ENCODE assay signal across 7 mouse cellular contexts in genomic region chr16:90187453-90187852, GRCm38 (mm10). TPM values are rescaled to one million over a fixed set of nuclear protein-coding genes. Genes with fewer than 3 reads are reported as not detected.
DNase-seq lines count a peak whose midpoint lies in the region; ATAC-seq and TF ChIP-seq lines count a peak whose summit lies in the region.

No protein-coding gene starts in this region.

- WGBS in embryonic facial prominence, embryonic 10.5 days, result 27% methylated on average over 13 of the region's 13 CpGs
- WGBS in intestine, postnatal 0 days, result 12% methylated on average over 13 of the region's 13 CpGs
- 16% methylated on average over 13 of the region's 13 CpGs for WGBS in lung, embryonic 14.5 days

- no peaks in the 10 kb centered on the region for H3K9me3 ChIP-seq in G1E (replicated peaks)
- no peaks in the 10 kb centered on the region for H3K9me3 ChIP-seq in embryonic facial prominence, embryonic 10.5 days
- H3K9me3 ChIP-seq in intestine, postnatal 0 days (ENCODE audit: control insufficient read depth), result no peaks in the 10 kb centered on the region
- no peaks in the 10 kb centered on the region for H3K9me3 ChIP-seq in lung, embryonic 14.5 days (ENCODE audit: low read depth, low read length)

- no peak overlapping the region; the same call in 1 of the 2 replicates for H3K4me2 ChIP-seq in intestine, postnatal 0 days (replicated peaks; ENCODE audit: low read depth)
- H3K4me2 ChIP-seq in lung, embryonic 14.5 days, result 0 out of 2 replicates have a peak overlapping the region, but pooled peaks have one; percentile 1

- ATAC-seq in G1E (ENCODE audit: extremely low read depth, insufficient number of reproducible peaks, low FRiP score, poor library complexity, severe bottlenecking), result peak; percentile 68
- ATAC-seq in intestine, postnatal 0 days, result peak; percentile 42; the same call in 1 of the 2 replicates
- peak; percentile 54; the same call in 1 of the 2 replicates for ATAC-seq in lung, embryonic 14.5 days (ENCODE audit: insufficient read depth)

- no peak overlapping the region for H3K9ac ChIP-seq in intestine, postnatal 0 days (ENCODE audit: low read depth, low read length)
- no peak overlapping the region for H3K9ac ChIP-seq in lung, embryonic 14.5 days

- peaks cover 7% of the 10 kb centered on the region; the same call in 1 of the 2 replicates for H3K27me3 ChIP-seq in G1E (ENCODE audit: insufficient read depth, low read length)
- H3K27me3 ChIP-seq in embryonic facial prominence, embryonic 10.5 days (replicated peaks; ENCODE audit: low read depth, poor library complexity, severe bottlenecking), result no peaks in the 10 kb centered on the region; the same call in 1 of the 2 replicates
- no peaks in the 10 kb centered on the region for H3K27me3 ChIP-seq in intestine, postnatal 0 days (replicated peaks; ENCODE audit: control insufficient read depth, insufficient read depth, low read length)
- no peaks in the 10 kb centered on the region for H3K27me3 ChIP-seq in lung, embryonic 14.5 days (ENCODE audit: insufficient read depth, low read length)

- no peaks in the 10 kb centered on the region for H3K36me3 ChIP-seq in G1E (replicated peaks)
- H3K36me3 ChIP-seq in embryonic facial prominence, embryonic 10.5 days (replicated peaks), result no peaks in the 10 kb centered on the region
- H3K36me3 ChIP-seq in intestine, postnatal 0 days (ENCODE audit: control insufficient read depth, insufficient read depth), result no peaks in the 10 kb centered on the region
- no peaks in the 10 kb centered on the region for H3K36me3 ChIP-seq in lung, embryonic 14.5 days (ENCODE audit: insufficient read depth)

- DNase-seq in A20 (ENCODE audit: low read depth, low spot score), result peak; percentile 22
- DNase-seq in G1E (ENCODE audit: low spot score), result no peak
- peak; percentile 54 for DNase-seq in embryonic facial prominence, embryonic 10.5 days (ENCODE audit: low spot score)
- peak; percentile 74 for DNase-seq in lung, embryonic 14.5 days
- DNase-seq in spleen, postnatal 14 days (ENCODE audit: low spot score in 2 of 2), result no peak
- DNase-seq in natural killer cell, adult 2 months (ENCODE audit: low spot score in 2 of 2), result no peak

- no peak for TF ChIP-seq CTCF in G1E (IDR thresholded peaks at IDR 0.05; ENCODE audit: low read depth, low read length)
- TF ChIP-seq CTCF in intestine, postnatal 0 days (IDR thresholded peaks at IDR 0.05; ENCODE audit: low read depth), result peak; percentile 79
- peak; percentile 57 for TF ChIP-seq CTCF in lung, embryonic 14.5 days (IDR thresholded peaks at IDR 0.05; ENCODE audit: low read depth)

- H3K27ac ChIP-seq in embryonic facial prominence, embryonic 10.5 days (replicated peaks), result no peak overlapping the region
- H3K27ac ChIP-seq in intestine, postnatal 0 days (ENCODE audit: low read depth, low read length), result no peak overlapping the region
- no peak overlapping the region for H3K27ac ChIP-seq in lung, embryonic 14.5 days (ENCODE audit: low read depth)

- peaks cover 3% of the 10 kb centered on the region; the same call in 1 of the 2 replicates for H3K4me1 ChIP-seq in G1E (ENCODE audit: insufficient read depth, low read depth, low read length)
- peaks cover 10% of the 10 kb centered on the region for H3K4me1 ChIP-seq in embryonic facial prominence, embryonic 10.5 days
- H3K4me1 ChIP-seq in intestine, postnatal 0 days (replicated peaks; ENCODE audit: control insufficient read depth, insufficient read depth, low read length), result no peaks in the 10 kb centered on the region; the same call in 1 of the 2 replicates
- no peaks in the 10 kb centered on the region for H3K4me1 ChIP-seq in lung, embryonic 14.5 days (ENCODE audit: insufficient read depth)

- H3K4me3 ChIP-seq in G1E (ENCODE audit: low read depth, low read length), result no peak overlapping the region
- H3K4me3 ChIP-seq in embryonic facial prominence, embryonic 10.5 days, result no peak overlapping the region
- H3K4me3 ChIP-seq in intestine, postnatal 0 days (ENCODE audit: low read depth, low read length), result no peak overlapping the region
- no peak overlapping the region for H3K4me3 ChIP-seq in lung, embryonic 14.5 days (ENCODE audit: low read depth, low read length)

RNA-seq across cellular contexts. Expression of gene Sod1, which starts 33.1 kb away (rescaled TPM):
- total RNA-seq in G1E (2014; fragmentation: Nextera tagmentation), result 376 and 389 TPM in 2 replicates
- total RNA-seq in G1E (2017), result 652 and 747 TPM in 2 replicates
- 609 and 629 TPM in 2 replicates for polyA plus RNA-seq in G1E (2012)
- polyA plus RNA-seq in embryonic facial prominence, embryonic 10.5 days (2016; fragmentation: Nextera tagmentation; extraction: Ambion mirVana), result 1,351 and 1,353 TPM in 2 replicates
- 1,874 and 1,904 TPM in 2 replicates for polyA plus RNA-seq in intestine, postnatal 0 days (2015; fragmentation: Nextera tagmentation; extraction: Ambion mirVana)
- 1,316 and 1,360 TPM in 2 replicates for polyA plus RNA-seq in lung, embryonic 14.5 days (2014; fragmentation: Nextera tagmentation; extraction: Ambion mirVana)

RNA-seq across cellular contexts. Expression of gene Tiam1, which starts 43.9 kb away (rescaled TPM):
- total RNA-seq in G1E (2014; fragmentation: Nextera tagmentation), result 1.4 and 1.8 TPM in 2 replicates
- total RNA-seq in G1E (2017), result 4.9 and 5.3 TPM in 2 replicates
- 2.9 and 3.0 TPM in 2 replicates for polyA plus RNA-seq in G1E (2012)
- 25.3 and 25.9 TPM in 2 replicates for polyA plus RNA-seq in embryonic facial prominence, embryonic 10.5 days (2016; fragmentation: Nextera tagmentation; extraction: Ambion mirVana)
- polyA plus RNA-seq in intestine, postnatal 0 days (2015; fragmentation: Nextera tagmentation; extraction: Ambion mirVana), result 3.0 and 3.3 TPM in 2 replicates
- polyA plus RNA-seq in lung, embryonic 14.5 days (2014; fragmentation: Nextera tagmentation; extraction: Ambion mirVana), result 16.8 and 18.5 TPM in 2 replicates

Comparison
In these comparisons a context has a peak if more than half of its experiments do, and no peak if none do; other contexts are left out.
1. DNase-seq: peak in A20 (single experiment), embryonic facial prominence, embryonic 10.5 days (single experiment) and lung, embryonic 14.5 days (single experiment); none in G1E (single experiment), spleen, postnatal 14 days (0 of 2) and natural killer cell, adult 2 months (0 of 2).
2. Peak in every context shown above with its lines, with median percentiles within 50 percentile points of each other: ATAC-seq.